Mouse (Mus musculus): ENCODE measurements around the gene Epha4. TPM values are rescaled to one million over a fixed set of nuclear protein-coding genes. Genes with fewer than 3 reads are reported as not detected.

Epha4 gene
- polyA plus RNA-seq, 1 experiment = 6.0 TPM

DNA sequence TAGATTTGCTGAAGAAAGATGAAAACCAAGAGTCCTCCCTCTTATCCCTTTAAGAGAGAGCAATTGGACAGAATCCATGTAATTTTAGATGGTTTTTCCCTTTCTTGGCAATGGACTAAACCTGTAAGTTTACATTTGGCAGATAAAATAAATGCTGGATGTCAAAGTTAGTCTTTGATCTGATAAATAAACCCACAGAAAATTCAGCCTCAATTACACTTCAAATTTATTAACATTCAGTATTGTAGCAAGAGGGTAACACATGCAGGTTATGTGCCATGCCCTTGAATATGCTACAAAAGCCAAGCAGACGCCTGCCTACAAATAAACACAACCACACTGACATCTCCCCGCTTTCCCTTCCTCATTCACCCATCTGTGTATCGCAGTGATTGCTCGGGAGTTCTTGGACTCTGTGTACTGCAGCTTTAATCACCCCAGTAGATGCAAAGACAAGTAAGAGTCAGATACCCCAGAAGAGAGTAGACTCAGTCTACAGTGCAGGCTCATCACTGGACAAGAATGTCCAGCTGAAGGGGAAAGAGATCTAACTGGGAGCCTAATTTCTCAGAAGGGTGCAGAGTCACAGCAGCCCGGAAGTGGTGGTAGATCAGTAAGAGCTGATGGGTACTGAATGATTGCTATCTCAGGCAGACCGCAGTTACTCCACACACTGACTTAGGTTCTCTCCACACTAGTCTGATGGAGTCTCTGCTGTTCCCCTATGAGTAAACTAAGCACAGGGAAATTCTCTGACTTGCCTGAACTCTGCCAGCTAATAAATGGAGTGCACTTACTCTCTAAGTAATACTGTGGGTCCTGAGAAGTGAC is 29.9 kb downstream of the Epha4 start:
- DNase-seq (ENCODE audit: low spot score) = no peak

DNA sequence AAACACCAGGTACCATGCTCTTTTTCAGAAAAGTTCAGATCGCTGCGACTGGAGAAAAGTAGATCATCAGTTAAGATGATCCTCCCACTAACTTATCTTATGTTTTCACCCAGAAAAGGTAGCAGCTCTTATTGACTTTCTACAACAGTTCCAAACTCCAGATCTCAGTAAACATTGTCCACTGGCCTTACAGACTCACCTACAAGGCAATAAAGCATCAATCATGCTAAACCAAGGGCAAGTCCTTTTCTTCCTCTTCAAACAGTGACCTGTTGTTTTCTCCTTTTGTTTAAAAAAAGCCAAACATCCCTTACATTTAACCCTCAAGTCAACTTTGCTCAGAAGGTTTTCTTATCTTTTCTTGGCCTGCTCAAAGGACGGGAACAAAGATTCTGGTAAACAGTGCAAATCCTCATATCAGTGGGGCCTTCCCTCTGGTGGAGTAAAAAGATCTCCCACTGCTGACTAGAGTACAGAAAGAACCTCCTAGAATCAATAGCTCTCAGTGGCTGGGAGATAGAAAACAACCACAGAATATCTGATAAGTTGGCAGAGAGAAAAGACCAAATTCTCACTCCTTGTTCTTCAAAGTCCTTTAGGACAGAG is 39.0 kb downstream of the Epha4 start:
- DNase-seq (ENCODE audit: low spot score) = no peak

- DNase-seq (ENCODE audit: low spot score) = no peak
Measured at GRCm38 (mm10) chr1:77473446-77474376, 41.2 kb downstream of the Epha4 start.

- no peak for DNase-seq (ENCODE audit: low spot score)
Measured at GRCm38 (mm10) chr1:77472566-77472965, 42.3 kb downstream of the Epha4 start.

GRCm38 (mm10) chr1:77471447-77471846 is 43.4 kb downstream of the Epha4 start:
- DNase-seq (ENCODE audit: low spot score) = no peak

DNA sequence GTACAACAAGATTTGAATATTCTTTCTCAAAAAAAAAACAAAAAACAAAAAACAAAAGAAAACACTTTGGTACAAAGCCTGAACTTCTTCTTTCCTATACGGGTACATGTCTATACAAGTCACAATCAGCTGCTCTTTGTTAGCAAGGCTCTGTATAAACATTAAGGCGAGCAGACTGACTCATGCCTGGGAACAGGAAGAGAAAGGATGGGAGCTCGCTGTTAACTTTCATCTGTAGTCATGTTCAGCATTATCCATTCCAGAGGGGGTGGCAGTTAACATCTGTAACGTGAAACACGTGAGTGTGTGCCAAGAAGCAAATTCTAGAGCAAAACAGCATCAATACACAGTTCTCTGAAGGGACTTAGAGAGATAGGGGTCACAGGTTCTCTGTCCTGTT is 43.9 kb downstream of the Epha4 start:
- DNase-seq (ENCODE audit: low spot score) = no peak

GRCm38 (mm10) chr1:77468717-77469314 is 46.1 kb downstream of the Epha4 start:
- DNase-seq (ENCODE audit: low spot score) = no peak

- DNase-seq (ENCODE audit: low spot score) = no peak
Measured at GRCm38 (mm10) chr1:77465524-77465923, 49.4 kb downstream of the Epha4 start.

DNA sequence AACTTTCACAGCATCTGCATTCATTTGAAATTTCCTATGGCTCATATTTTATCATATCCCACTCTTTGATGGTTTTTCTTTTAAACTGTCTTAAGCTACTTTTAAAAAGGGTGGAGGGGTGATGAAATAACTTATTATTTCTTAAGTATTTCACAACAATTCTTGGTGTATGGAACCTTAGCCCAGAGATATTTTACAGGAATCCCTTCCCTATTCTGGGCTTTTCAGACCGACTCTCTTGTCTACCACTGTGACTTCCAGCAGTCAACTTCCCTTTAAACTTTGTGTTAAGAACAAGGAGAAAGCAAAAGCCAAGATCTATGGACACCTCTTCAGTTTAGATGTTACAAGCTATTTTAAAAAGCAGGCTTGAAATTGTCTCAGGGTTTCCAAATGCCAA is 50.8 kb downstream of the Epha4 start:
- no peak for DNase-seq (ENCODE audit: low spot score)

- DNase-seq (ENCODE audit: low spot score) = no peak
Measured at GRCm38 (mm10) chr1:77461877-77462615, 52.8 kb downstream of the Epha4 start.

DNA sequence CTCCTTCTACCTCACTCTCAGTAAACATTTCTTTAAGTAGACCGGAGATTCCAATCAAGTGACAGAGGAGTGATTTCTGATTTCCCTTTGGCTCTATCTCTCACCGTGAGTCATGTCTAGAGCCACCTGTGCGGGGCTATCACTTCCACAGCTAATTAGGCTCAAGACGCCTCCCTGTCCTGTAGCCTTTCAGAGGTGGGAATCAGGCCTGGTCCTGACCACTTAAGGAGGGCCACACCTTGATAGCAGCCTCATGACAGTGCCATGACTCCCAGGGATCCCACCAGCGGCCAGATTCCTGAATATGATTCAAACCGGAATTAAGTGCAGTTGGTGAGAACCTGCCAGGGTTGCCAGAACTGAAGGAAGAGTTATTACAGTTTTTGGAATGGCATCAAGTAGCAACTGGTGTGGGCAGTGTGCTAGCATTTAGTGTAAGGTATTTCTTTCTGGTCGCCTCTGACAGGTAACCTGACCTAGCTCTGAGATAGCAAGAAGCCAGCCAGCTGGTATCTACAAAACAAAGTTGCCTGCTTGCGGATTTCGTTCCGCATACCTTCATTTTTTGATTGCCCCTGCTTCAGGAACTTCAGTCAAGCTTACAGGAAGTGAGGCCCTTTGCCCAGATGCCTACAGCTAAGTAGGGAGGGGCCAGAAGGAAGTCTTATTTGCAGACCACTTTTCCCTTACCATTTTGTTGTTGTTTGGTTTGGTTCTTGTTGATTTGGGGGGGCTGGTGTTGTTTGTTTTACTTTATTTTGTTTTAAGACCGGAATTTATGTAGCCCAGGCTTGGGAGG is 53.9 kb downstream of the Epha4 start:
- no peak for DNase-seq (ENCODE audit: low spot score)

DNA sequence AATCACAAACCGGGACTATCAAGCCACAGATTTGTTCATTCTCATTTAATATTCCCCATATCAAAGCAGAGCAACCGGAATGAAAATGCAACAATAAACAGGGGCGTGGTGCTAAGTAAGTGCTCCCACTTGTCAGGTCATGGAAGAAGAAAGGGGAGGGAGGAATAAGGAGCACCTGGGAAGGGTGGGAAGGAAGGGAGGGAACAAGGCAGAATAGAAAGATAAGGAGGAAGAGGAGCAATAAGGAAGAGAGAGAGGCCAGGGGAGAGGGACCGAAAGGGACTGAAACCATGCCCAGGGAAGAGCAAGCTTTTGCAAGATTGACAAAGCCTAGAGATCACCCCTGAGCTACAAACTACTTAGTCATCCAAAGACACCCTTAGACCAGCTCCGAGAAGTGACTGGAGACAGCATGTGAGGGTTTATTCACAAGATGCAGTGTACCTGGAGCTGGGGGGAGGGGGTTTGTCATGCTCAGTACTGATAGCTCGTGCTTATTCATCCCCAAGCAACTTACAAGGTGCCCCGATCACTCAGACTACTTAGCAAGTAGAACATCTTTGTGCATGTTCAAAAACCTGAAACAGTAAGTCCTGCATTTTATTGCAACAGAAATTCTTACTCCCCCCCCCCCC is 56.0 kb downstream of the Epha4 start:
- no peak for DNase-seq (ENCODE audit: low spot score)

- no peak for DNase-seq (ENCODE audit: low spot score)
Measured at GRCm38 (mm10) chr1:77457446-77457800, 57.5 kb downstream of the Epha4 start.

GRCm38 (mm10) chr1:77456695-77457445 is 58.0 kb downstream of the Epha4 start:
- DNase-seq (ENCODE audit: low spot score) = no peak

DNA sequence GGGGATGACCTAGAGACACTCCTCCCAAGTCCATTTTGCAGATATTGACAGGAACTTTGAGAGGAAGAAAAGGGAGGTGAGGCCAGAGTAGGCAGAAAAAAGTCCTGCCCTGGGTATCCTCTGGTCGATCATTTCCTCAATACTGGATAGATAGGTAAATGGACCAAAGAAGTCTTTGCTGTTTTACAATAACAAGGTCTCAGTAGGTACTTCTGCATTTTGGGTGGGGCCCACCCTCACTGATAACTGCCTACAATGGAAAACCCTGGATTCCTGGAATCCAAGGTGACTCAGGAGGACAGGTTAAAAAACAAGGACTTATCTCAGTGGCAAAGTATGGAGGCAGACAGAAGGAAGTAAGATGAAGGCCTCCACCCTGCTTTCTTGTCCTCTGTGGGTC is 61.1 kb downstream of the Epha4 start:
- no peak for DNase-seq (ENCODE audit: low spot score)

GRCm38 (mm10) chr1:77452721-77453120 is 62.2 kb downstream of the Epha4 start:
- DNase-seq (ENCODE audit: low spot score) = no peak

DNA sequence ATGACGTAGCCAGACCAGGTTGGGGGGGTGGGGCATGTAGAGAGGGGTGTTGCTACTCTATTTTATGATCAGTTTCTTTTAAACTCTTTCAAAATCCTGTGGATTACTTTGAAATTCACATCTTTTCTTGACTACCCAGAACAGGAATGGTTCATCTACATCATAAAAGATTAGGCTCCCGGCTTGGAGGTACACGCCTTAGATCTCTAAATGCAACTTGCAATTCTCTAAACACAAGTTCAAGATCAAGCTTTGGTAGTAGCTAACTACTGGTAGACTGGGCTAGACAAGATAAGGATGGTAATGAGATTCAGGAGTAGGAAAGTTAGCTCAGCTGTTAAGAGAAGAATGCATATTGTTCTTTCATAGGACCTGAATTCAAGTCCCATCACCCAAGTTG is 63.3 kb downstream of the Epha4 start:
- no peak for DNase-seq (ENCODE audit: low spot score)

- no peak for DNase-seq (ENCODE audit: low spot score)
Measured at GRCm38 (mm10) chr1:77450201-77450600, 64.7 kb downstream of the Epha4 start.

DNA sequence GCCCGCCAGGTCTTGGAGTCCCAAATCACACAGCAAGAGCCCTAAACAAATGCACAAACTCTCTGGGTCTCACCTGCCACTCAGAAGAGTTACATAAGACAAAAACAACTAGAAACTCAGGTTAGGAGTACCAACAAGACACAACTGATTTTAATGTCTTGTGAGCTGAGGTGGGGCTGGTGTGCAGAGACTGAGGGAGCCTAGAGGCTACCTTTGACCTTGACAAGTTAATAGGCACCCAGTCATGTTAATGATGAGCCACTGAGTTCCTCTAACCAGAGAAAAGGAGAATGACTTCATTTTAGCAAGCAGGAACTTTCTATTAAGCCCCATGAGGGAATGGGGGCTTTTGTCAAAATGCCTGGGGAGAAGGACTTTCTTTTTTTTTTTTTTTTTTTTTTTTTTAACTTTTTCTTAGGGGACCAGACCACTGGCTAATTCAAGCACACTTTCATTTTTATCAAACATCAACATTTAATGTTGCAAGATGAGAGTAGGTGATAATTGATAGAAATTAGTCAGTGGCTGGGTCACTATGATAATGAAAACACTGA is 67.8 kb downstream of the Epha4 start:
- DNase-seq (ENCODE audit: low spot score) = no peak
